Mouse (Mus musculus): ENCODE results near the gene Usp29. TPM values are rescaled to one million over a fixed set of nuclear protein-coding genes. Genes with fewer than 3 reads are reported as not detected.

Usp29 gene
- total RNA-seq (2014; fragmentation: Nextera tagmentation) = not detected in 2 replicates
- total RNA-seq (2017) = not detected in 2 replicates

DNA sequence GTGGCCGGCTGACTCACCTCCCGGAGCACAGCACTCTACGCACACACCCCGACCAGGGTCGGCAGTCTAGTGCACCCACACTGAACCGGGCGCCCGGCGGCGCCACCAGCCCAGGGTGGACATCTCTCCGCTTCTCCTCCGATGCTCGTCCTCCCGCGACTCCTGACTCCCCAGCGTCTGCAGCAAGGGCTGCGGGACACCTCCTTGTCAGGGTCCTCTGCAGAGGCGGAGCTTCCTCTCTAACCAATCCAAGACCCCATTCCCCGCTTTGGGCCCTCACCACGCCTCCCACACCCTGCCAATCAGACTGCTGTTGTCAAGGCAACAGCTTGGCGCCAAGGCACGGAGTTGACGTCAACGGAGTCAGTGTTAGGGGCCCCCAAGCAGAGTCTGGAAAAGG lies at the start of gene Usp29, which contains the start of gene Peg3:
Gene Usp29, plus strand, starts transcription at position 338 of the 400 bp plus-strand sequence.
Gene Peg3, minus strand, starts transcription at position 191 of the 400 bp plus-strand sequence.
- ATAC-seq (replicated peaks; ENCODE audit: poor library complexity, severe bottlenecking) = 0 out of 2 replicates have a peak, but pooled peaks have one; percentile 15

DNA sequence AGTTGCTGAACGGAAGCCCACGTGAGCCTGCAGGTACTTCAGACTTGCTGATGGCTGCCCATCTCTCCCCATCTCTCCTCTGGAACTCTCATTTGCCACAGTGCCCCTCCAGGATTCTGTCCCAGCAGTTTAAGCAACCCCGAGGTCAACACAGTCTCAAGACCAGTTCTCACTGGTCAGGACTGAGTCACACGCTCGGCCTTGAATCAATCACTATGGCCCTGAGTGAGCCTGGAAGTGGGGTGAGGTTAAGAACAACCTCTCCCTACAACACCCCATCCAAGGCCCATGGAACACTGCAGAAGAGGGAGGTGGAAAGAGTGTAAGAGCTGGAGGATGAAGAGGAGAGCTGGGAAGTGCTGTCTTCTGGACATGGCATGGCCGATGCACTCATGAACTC lies 44.9 kb upstream of the Usp29 start:
- no peak for ATAC-seq (replicated peaks; ENCODE audit: poor library complexity, severe bottlenecking)

DNA sequence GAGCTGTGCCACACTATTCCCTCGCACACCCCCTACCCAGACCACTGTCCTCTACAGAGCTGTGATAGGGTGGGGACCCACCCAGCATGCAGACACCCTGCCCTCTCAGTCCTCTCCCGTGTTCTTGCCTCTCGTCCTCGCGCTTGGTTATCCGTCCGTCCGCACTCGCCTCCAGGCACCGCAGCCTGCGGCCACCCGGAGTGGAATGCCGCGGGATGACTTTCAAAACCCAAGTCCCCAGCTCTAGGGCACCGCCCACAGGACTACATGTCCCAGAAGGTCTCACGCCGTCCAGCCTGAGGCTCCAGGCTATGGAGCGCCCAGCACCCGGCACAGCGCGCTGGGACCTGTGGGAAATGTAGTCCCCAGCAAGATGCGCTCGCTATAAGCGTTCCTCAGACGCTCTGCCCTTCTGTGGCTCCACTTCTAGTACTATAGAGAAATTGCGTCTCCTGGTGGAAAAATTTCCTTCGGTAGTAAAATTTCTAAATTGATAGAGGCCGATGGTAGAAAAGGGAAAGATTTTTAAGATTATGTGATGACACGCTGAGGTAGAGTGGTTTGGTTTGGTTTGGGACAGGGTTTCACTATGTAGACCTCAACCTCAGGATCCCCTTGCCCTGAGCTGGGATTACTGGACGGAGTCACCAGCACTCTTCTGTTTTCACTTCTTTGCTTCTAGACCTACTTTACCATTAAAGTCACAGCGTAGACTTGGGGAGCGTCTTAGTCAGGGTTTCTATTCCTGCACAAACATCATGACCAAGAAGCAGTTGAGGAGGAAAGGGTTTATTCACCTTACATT lies 33.9 kb upstream of the Usp29 start, which contains the start of gene Zim1:
Gene Zim1, minus strand, starts transcription at position 210 of the 805 bp plus-strand sequence.
- ATAC-seq (replicated peaks; ENCODE audit: poor library complexity, severe bottlenecking) = no peak

DNA sequence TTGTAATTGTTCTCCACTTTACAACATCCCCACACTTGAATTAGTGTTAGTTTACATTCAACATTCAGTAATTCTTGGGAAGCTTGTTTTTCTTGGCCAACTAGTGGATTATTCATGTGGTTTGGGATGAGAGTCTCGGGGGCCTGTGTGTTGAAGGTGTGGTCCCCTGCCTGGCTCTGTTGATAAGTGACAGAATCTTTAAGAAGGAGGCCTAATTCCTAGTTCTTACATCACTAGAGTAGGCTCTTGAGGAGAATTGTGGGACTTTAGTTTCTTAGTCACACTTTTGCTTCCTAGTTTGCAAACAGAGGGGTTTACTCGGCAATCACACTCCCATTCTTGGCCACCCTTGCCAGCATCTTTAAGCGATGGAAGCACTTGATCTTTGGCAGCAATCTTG lies 31.1 kb upstream of the Usp29 start:
- ATAC-seq (replicated peaks; ENCODE audit: poor library complexity, severe bottlenecking) = no peak

DNA sequence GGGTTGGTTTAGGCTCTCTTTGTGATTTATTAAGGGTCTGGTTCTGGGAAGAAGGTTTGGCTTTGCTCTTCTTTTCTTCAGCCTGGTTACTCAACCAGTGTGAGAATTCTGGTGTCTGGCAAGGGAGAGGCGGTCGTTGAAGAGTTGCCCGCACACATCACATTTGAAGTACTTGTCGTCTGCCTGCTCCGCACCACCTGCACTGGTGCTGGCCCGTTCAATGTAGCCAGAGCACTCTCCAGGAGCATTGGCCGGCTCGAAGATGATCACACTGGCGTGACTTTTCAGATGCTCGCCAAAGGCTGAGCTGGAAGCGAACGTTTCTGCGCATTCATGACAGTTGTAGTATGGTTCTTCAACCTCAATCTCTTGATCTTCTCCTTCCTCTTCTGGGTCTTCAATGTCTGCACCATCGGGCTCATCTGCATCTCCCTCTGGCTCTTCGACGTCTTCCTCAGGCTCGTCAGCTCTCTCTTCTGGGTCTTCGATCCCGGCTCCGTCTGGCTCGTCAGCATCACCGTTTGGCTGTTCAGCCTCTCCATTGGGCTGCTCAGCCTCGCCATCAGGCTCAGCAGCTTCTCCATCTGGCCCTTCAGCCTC lies 22.9 kb upstream of the Usp29 start:
- ATAC-seq (replicated peaks; ENCODE audit: poor library complexity, severe bottlenecking) = no peak

DNA sequence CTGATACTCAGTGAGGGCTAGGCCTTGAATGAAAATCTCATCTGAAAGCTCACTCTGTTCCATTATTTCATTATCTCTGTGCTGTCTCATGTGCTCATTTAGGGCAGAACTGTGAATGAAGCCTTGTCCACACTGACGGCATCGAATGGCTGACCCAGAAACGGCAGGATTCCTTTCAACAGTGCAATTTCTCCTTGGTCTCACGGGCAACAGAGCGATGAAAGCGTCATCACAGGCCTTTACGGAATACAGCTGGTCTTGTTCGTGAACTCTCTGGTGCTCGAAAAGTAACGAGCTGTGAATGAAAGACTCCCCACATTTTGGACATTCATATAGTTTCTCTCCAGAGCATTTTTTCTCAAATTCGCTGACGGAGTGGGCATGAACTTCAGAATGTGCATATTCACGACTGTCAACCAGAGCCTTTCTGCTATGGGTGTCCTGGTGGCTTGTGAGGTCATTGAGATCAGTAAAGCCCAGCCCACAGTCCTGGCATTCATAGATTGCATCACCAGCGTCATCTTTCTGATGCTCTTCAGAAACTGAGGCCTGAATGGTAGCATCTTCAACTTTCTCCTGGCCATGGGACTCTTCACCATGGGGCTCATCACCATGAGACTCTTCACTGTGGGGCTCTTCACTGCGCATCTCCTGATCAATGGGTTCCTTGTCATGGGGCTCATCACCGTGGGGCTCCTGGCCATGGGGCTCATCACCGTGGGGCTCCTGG lies 21.8 kb upstream of the Usp29 start:
- no peak for ATAC-seq (replicated peaks; ENCODE audit: poor library complexity, severe bottlenecking)

GRCm38 (mm10) chr7:6709396-6709795 lies 21.0 kb upstream of the Usp29 start:
- no peak for ATAC-seq (replicated peaks; ENCODE audit: poor library complexity, severe bottlenecking)

DNA sequence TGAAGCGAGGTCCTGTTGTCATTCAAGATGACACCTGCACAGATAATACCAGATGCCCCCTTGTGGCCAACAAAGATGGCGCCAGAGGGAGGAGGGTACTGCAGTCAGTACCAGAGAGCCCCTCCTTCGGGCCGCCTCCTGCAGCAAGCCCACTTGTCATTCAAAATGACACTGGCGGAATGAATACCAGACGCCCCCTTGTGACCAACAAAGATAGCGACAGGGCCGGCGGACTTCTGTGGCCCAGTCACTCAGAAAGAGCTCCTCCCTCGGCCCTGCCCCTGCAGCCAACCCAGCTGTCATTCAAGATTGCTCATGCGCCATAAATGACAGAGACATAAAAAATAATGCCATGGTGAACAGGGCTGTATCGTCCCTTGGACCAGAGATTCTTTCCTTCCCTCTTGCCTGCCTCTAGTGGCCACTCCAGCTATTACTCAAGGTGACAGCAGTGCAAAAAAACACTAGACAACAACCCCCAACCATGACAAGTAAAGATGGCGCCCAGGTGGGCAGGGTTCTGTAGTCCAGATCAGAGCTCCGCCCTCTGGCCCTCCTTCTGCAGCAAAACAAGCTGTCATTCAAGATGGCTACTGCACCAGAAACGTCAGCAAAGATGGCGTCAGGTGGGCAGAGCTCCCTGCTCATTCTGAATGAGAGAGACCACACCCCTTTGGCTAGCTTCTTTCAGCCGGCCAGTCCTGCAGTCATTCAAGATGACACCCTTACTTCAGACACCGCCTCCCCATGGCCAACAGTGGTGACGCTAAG lies 2.8 kb upstream of the Usp29 start:
- peak; percentile 12; the same call in 1 of the 2 replicates for ATAC-seq (replicated peaks; ENCODE audit: poor library complexity, severe bottlenecking)

- no peak for ATAC-seq (replicated peaks; ENCODE audit: poor library complexity, severe bottlenecking)
Measured at GRCm38 (mm10) chr7:6728263-6728931, 2.0 kb upstream of the Usp29 start.

- peak; percentile 83 for ATAC-seq (replicated peaks; ENCODE audit: poor library complexity, severe bottlenecking)
Measured at GRCm38 (mm10) chr7:6729061-6729817, 1.1 kb upstream of the Usp29 start.

GRCm38 (mm10) chr7:6730801-6731200 lies 423 bp downstream of the Usp29 start:
- ATAC-seq (replicated peaks; ENCODE audit: poor library complexity, severe bottlenecking) = no peak

- no peak for ATAC-seq (replicated peaks; ENCODE audit: poor library complexity, severe bottlenecking)
Measured at GRCm38 (mm10) chr7:6731373-6731772, 995 bp downstream of the Usp29 start.

GRCm38 (mm10) chr7:6731930-6732329 lies 1.6 kb downstream of the Usp29 start:
- no peak for ATAC-seq (replicated peaks; ENCODE audit: poor library complexity, severe bottlenecking)

DNA sequence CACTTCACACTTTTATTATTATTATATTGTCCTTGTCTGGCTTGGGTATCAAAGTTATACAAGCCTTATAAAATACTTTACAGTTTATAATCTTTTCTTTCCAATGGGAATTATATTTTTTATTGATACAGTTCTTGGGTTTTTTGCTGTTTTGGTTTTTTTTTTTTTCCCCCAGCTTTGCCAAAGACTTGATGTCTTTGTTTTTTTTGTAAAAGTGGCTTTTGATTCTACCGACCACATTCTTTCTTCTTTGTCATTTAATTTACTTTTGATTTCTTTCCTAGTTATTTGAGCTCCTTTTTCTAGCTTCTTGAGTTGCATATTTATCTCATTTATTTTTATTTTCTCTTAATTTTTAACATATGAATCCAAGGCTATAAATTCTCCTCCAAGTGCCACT lies 5.7 kb downstream of the Usp29 start:
- ATAC-seq (replicated peaks; ENCODE audit: poor library complexity, severe bottlenecking) = no peak

DNA sequence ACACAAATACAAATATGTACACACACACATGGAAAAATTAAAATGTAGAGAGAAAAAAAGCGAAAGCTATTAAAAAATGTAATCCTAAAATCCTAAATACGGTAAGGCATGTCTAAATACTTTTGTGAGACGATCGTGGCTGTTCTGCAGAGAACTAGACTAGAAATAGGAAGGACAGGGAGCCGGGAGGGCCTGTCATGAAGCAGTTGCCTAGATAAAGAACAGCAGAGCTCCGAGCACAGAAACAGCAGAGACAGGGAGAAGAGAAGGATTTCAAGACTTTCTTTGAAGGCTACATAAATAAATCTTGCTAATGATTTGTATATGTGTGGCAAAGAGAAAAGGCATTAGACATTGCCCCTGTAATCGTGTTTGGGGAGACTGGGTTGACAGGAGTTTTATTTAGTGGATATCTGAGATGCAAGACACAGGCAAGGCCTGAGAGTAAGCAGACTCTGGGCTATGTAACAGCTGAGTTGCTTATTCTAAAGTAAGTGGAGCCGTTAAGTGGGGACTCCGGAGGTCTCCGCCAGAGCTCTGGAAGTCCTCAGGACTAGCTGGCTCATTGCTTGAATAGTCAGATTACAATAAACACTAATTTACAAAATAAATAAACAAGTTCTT lies 14.0 kb downstream of the Usp29 start:
- ATAC-seq (replicated peaks; ENCODE audit: poor library complexity, severe bottlenecking) = no peak

DNA sequence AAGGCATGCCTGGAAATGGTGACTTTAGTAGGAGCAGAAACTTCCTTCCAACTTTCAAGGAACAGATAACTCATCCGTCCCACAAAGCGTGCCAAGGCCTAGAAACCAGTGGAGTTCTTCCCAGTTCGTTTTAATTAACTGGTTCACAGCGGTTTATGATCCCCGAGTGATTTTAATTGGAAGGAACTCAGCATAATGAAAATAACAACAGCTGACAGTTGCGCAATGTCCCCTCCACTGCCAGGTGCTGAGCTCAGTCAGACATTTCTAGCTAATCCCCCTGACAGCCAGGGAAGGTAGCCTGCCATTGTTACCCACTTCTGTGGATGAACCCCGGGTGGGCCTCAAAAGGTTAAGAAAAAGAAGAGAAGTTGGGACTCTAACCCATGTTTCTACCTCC lies 18.8 kb downstream of the Usp29 start:
- ATAC-seq (replicated peaks; ENCODE audit: poor library complexity, severe bottlenecking) = no peak

DNA sequence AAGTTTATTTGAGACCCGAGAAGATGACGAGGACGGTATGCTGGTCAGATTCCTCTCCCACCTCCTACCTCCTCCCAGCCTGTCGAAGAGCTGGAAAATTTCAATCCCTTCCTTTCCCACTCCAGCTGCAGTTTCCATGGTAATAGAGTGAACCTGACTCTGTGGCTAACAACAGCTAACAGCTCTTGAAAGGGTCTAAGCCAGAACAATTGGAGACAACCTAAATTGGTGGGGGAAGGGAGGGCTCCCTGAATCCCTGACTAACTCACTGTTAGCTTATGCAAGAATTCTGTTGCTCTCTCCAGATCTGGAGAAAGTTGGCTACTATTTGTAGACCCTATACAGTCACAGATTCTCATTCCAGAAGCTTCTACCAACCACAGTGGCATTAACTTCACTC lies 23.1 kb downstream of the Usp29 start:
- no peak for ATAC-seq (replicated peaks; ENCODE audit: poor library complexity, severe bottlenecking)

GRCm38 (mm10) chr7:6756777-6757291 lies 26.5 kb downstream of the Usp29 start:
- no peak for ATAC-seq (replicated peaks; ENCODE audit: poor library complexity, severe bottlenecking)
